Mouse (Mus musculus): ENCODE measurements around the gene Gcc1. TPM values are rescaled to one million over a fixed set of nuclear protein-coding genes. Genes with fewer than 3 reads are reported as not detected.

The Gcc1 gene
- polyA plus RNA-seq, 1 experiment from 2014 or later, result 16.4 TPM

- Histone ChIP-seq H3K4me3 (no peak overlapping the region), H3K9me3 (replicated peaks) (no peaks in the 10 kb centered on the region), H3K9ac (no peak overlapping the region), H3K27me3 (no peaks in the 10 kb centered on the region), H3K4me2 (replicated peaks) (no peak overlapping the region), H3K36me3 (no peaks in the 10 kb centered on the region), H3K27ac (no peak overlapping the region), H3K4me1 (no peaks in the 10 kb centered on the region)
- ATAC-seq (ENCODE audit: low FRiP score), result no peak
- WGBS, result 67% methylated on average over 4 of the region's 4 CpGs
Observed at GRCm38 (mm10) chr6:28381983-28382382, 46.2 kb downstream of the Gcc1 start.

GRCm38 (mm10) chr6:28369966-28370683 is 58.1 kb downstream of the Gcc1 start:
- no peaks in the 10 kb centered on the region for H3K9me3 ChIP-seq (replicated peaks)
- no peak overlapping the region for H3K9ac ChIP-seq
- H3K4me3 ChIP-seq, result no peak overlapping the region
- no peak for ATAC-seq (ENCODE audit: low FRiP score)
- no peak overlapping the region for H3K4me2 ChIP-seq (replicated peaks)
- no peaks in the 10 kb centered on the region for H3K27me3 ChIP-seq
- 82% methylated on average over 6 of the region's 6 CpGs for WGBS
- H3K27ac ChIP-seq, result no peak overlapping the region
- no peaks in the 10 kb centered on the region for H3K4me1 ChIP-seq
- no peaks in the 10 kb centered on the region for H3K36me3 ChIP-seq

GRCm38 (mm10) chr6:28367575-28367974 is 60.6 kb downstream of the Gcc1 start:
- WGBS, result 90% methylated on average over 9 of the region's 9 CpGs
- no peaks in the 10 kb centered on the region for H3K9me3 ChIP-seq (replicated peaks)
- H3K9ac ChIP-seq, result no peak overlapping the region
- H3K4me1 ChIP-seq, result no peaks in the 10 kb centered on the region
- no peak overlapping the region for H3K4me2 ChIP-seq (replicated peaks)
- no peak for ATAC-seq (ENCODE audit: low FRiP score)
- no peaks in the 10 kb centered on the region for H3K36me3 ChIP-seq
- no peak overlapping the region for H3K27ac ChIP-seq
- no peaks in the 10 kb centered on the region for H3K27me3 ChIP-seq
- no peak overlapping the region for H3K4me3 ChIP-seq

Other genes starting within 250 kb of the Gcc1 start
- 21.7 and 22.9 TPM in 2 replicates for gene Zfp800, start 30.4 kb downstream of the Gcc1 start, polyA plus RNA-seq (2016; fragmentation: Nextera tagmentation; extraction: Ambion mirVana)
- gene Arf5, start 4.8 kb downstream of the Gcc1 start, polyA plus RNA-seq (2016; fragmentation: Nextera tagmentation; extraction: Ambion mirVana), result 325 and 330 TPM in 2 replicates
- gene Fscn3, start 601 bp downstream of the Gcc1 start, polyA plus RNA-seq (2016; fragmentation: Nextera tagmentation; extraction: Ambion mirVana), result not detected in 2 replicates
- gene Pax4, start 21.0 kb upstream of the Gcc1 start, polyA plus RNA-seq (2016; fragmentation: Nextera tagmentation; extraction: Ambion mirVana), result not detected in 2 replicates
- 113 TPM in 2 replicates for gene Snd1, start 46.7 kb upstream of the Gcc1 start, polyA plus RNA-seq (2016; fragmentation: Nextera tagmentation; extraction: Ambion mirVana)